Mouse (Mus musculus): Measurements from ENCODE around the gene Rasgrp2. TPM values are rescaled to one million over a fixed set of nuclear protein-coding genes. Genes with fewer than 3 reads are reported as not detected.

The Rasgrp2 gene
- polyA plus RNA-seq, 1 experiment from 2014 or later = 38.5 TPM

DNA sequence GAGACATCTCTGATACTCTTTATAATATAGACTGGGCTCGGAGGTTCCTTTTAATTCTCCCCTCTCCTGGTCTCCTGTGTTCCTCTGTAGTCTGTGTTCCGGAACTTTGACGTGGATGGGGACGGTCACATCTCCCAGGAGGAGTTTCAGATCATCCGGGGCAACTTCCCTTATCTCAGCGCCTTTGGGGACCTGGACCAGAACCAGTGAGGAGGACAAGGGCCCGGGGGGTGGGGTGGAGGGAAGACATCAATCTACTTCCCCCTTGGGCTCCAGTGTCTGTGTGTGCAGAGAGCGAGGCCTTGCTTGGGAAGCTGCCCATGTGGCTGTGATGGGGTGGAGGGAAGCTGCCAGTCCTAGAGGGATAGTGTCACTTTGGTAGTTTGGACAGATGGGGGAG is 9.6 kb downstream of the Rasgrp2 start:
- Histone ChIP-seq H3K36me3 (ENCODE audit: control insufficient read depth, insufficient read depth) (no peaks in the 10 kb centered on the region; the same call in 1 of the 2 replicates), H3K4me1 (replicated peaks; ENCODE audit: control insufficient read depth, insufficient read depth, low read length) (no peaks in the 10 kb centered on the region), H3K9ac (ENCODE audit: low read depth, low read length) (no peak overlapping the region), H3K27ac (ENCODE audit: low read depth, low read length) (no peak overlapping the region), H3K4me2 (replicated peaks; ENCODE audit: low read depth) (no peak overlapping the region), H3K27me3 (replicated peaks; ENCODE audit: control insufficient read depth, insufficient read depth, low read length) (no peaks in the 10 kb centered on the region), H3K4me3 (ENCODE audit: low read depth, low read length) (no peak overlapping the region), H3K9me3 (ENCODE audit: control insufficient read depth) (no peaks in the 10 kb centered on the region)
- no peak for ATAC-seq
- no peak for TF ChIP-seq CTCF (IDR thresholded peaks at IDR 0.05; ENCODE audit: low read depth)
- 75% methylated on average over 8 of the region's 8 CpGs for WGBS

DNA sequence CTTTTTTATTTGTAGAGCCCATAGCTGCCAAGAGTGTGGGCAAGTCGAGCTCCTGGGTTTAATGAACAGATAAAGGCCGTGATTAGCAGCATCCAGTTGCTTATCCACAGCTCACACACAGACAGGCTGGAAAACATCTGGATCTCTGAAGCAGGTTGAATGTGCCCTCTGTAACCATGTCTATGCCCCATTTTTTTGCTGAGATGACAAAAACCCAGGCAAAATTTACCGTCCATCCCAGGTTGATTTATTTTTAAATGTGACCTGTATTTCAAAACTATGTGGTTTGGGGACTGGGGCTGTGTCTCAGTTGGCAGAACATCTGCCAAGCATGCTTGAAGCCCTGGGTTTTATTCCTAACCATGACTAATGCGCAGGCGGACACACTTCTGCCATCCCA is 10.0 kb downstream of the Rasgrp2 start:
- no peak for ATAC-seq
- no peak overlapping the region for H3K9ac ChIP-seq (ENCODE audit: low read depth, low read length)
- 74% methylated on average over 5 of the region's 5 CpGs for WGBS
- no peaks in the 10 kb centered on the region; the same call in 1 of the 2 replicates for H3K36me3 ChIP-seq (ENCODE audit: control insufficient read depth, insufficient read depth)
- H3K4me1 ChIP-seq (replicated peaks; ENCODE audit: control insufficient read depth, insufficient read depth, low read length) = no peaks in the 10 kb centered on the region
- H3K4me2 ChIP-seq (replicated peaks; ENCODE audit: low read depth) = no peak overlapping the region
- H3K9me3 ChIP-seq (ENCODE audit: control insufficient read depth) = no peaks in the 10 kb centered on the region
- no peak overlapping the region for H3K27ac ChIP-seq (ENCODE audit: low read depth, low read length)
- no peak for TF ChIP-seq CTCF (IDR thresholded peaks at IDR 0.05; ENCODE audit: low read depth)
- no peak overlapping the region for H3K4me3 ChIP-seq (ENCODE audit: low read depth, low read length)
- no peaks in the 10 kb centered on the region for H3K27me3 ChIP-seq (replicated peaks; ENCODE audit: control insufficient read depth, insufficient read depth, low read length)

- H3K27me3 ChIP-seq (replicated peaks; ENCODE audit: control insufficient read depth, insufficient read depth, low read length) = no peaks in the 10 kb centered on the region
- no peak for TF ChIP-seq CTCF (IDR thresholded peaks at IDR 0.05; ENCODE audit: low read depth)
- no peak for ATAC-seq
- H3K4me2 ChIP-seq (replicated peaks; ENCODE audit: low read depth) = no peak overlapping the region
- H3K9ac ChIP-seq (ENCODE audit: low read depth, low read length) = no peak overlapping the region
- no peak overlapping the region for H3K4me3 ChIP-seq (ENCODE audit: low read depth, low read length)
- H3K4me1 ChIP-seq (replicated peaks; ENCODE audit: control insufficient read depth, insufficient read depth, low read length) = no peaks in the 10 kb centered on the region
- H3K36me3 ChIP-seq (ENCODE audit: control insufficient read depth, insufficient read depth) = no peaks in the 10 kb centered on the region; the same call in 1 of the 2 replicates
- 78% methylated on average over 5 of the region's 5 CpGs for WGBS
- no peak overlapping the region for H3K27ac ChIP-seq (ENCODE audit: low read depth, low read length)
- H3K9me3 ChIP-seq (ENCODE audit: control insufficient read depth) = no peaks in the 10 kb centered on the region
Observed at GRCm38 (mm10) chr19:6409936-6410335, 10.8 kb downstream of the Rasgrp2 start.

DNA sequence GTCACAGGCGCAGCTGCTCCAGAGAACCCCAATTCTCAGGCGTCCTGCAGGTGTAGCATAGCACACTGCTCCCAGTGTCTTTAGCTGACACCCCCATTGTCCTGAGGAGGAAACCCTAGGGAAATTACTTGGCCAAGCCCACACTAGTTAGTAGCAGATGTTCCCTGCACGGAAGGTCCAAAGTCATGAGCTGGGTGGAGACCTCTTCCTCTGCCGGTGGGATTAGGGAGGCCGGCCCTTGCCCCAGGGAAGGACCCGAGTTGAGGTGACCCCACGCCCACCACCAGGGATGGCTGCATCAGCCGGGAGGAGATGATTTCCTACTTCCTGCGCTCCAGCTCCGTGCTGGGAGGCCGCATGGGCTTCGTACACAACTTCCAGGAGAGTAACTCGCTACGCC is 13.7 kb downstream of the Rasgrp2 start:
- ATAC-seq = no peak
- H3K9ac ChIP-seq (ENCODE audit: low read depth, low read length) = no peak overlapping the region
- H3K36me3 ChIP-seq (ENCODE audit: control insufficient read depth, insufficient read depth) = no peaks in the 10 kb centered on the region; the same call in 1 of the 2 replicates
- H3K27me3 ChIP-seq (replicated peaks; ENCODE audit: control insufficient read depth, insufficient read depth, low read length) = peaks cover 4% of the 10 kb centered on the region; the same call in 1 of the 2 replicates
- WGBS = 52% methylated on average over 14 of the region's 14 CpGs
- H3K4me1 ChIP-seq (replicated peaks; ENCODE audit: control insufficient read depth, insufficient read depth, low read length) = no peaks in the 10 kb centered on the region
- no peak overlapping the region for H3K4me3 ChIP-seq (ENCODE audit: low read depth, low read length)
- H3K27ac ChIP-seq (ENCODE audit: low read depth, low read length) = no peak overlapping the region
- H3K9me3 ChIP-seq (ENCODE audit: control insufficient read depth) = no peaks in the 10 kb centered on the region
- no peak overlapping the region for H3K4me2 ChIP-seq (replicated peaks; ENCODE audit: low read depth)
- no peak for TF ChIP-seq CTCF (IDR thresholded peaks at IDR 0.05; ENCODE audit: low read depth)

DNA sequence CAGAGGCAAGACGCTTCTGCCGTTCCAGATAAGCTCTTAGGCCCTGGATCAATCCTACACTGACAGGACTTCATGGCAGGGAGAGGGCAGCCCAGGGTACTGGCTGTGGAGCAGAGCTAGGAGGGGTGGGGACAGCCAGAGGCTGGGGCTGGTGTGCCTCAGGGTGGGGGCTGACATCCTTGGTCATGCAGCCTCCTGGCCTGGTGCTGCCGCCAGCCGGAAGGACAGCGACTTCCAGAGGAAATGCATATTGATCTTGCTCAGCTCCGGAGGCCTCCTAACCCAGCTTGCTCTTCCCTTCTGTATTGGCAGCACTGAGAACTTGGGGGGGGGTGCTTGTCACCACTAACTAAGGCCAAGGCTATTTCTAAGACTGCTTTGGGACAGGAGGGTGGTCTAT is 16.3 kb downstream of the Rasgrp2 start:
- WGBS = 55% methylated on average over 6 of the region's 6 CpGs
- no peak overlapping the region for H3K9ac ChIP-seq (ENCODE audit: low read depth, low read length)

DNA sequence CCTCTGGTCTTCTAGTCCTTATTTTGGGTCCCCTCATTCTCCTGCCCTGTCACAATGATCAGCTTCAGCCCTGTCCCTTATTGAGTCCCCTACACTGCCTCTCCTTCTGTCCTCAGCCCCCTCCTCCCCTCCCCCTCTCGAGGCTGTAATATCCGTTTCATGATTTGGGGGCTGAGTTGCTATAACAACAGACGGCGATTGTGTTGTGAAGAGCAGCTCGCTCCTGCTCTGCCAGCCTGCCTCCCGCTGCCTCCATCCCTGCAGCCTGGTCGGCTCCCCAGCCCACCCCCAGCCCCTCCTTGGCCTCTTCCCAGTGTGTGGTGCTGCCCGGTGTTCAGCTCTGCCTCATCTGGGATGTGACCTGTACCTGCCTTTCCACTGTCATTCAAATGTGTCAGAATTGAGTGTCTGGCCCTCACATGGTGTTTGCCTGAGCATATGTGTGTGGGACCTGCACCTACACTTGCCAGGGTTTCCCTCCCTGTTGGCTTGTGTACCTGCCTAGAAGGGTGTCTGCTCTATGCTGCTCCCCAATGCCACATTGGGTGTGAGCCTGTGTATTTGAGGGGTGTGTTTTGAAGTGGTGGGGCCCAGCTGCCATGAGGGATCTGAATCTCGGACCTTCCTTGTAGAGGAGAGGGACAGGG is 17.1 kb downstream of the Rasgrp2 start:
- H3K4me2 ChIP-seq (replicated peaks; ENCODE audit: low read depth) = no peak overlapping the region
- H3K9me3 ChIP-seq (ENCODE audit: control insufficient read depth) = no peaks in the 10 kb centered on the region
- no peak for TF ChIP-seq CTCF (IDR thresholded peaks at IDR 0.05; ENCODE audit: low read depth)
- no peaks in the 10 kb centered on the region for H3K36me3 ChIP-seq (ENCODE audit: control insufficient read depth, insufficient read depth)
- H3K9ac ChIP-seq (ENCODE audit: low read depth, low read length) = no peak overlapping the region
- H3K4me1 ChIP-seq (replicated peaks; ENCODE audit: control insufficient read depth, insufficient read depth, low read length) = no peaks in the 10 kb centered on the region
- ATAC-seq = no peak
- peaks cover 37% of the 10 kb centered on the region for H3K27me3 ChIP-seq (replicated peaks; ENCODE audit: control insufficient read depth, insufficient read depth, low read length)
- no peak overlapping the region for H3K27ac ChIP-seq (ENCODE audit: low read depth, low read length)
- H3K4me3 ChIP-seq (ENCODE audit: low read depth, low read length) = no peak overlapping the region
- WGBS = 28% methylated on average over 9 of the region's 9 CpGs

More for the DNA sequence above, 16.3 kb downstream of the Rasgrp2 start:
- no peak overlapping the region for H3K4me2 ChIP-seq (replicated peaks; ENCODE audit: low read depth)
- no peak overlapping the region for H3K27ac ChIP-seq (ENCODE audit: low read depth, low read length)
- no peak for TF ChIP-seq CTCF (IDR thresholded peaks at IDR 0.05; ENCODE audit: low read depth)
- H3K27me3 ChIP-seq (replicated peaks; ENCODE audit: control insufficient read depth, insufficient read depth, low read length) = peaks cover 29% of the 10 kb centered on the region
- H3K9me3 ChIP-seq (ENCODE audit: control insufficient read depth) = no peaks in the 10 kb centered on the region
- H3K4me1 ChIP-seq (replicated peaks; ENCODE audit: control insufficient read depth, insufficient read depth, low read length) = no peaks in the 10 kb centered on the region
- ATAC-seq = no peak
- no peak overlapping the region for H3K4me3 ChIP-seq (ENCODE audit: low read depth, low read length)
- H3K36me3 ChIP-seq (ENCODE audit: control insufficient read depth, insufficient read depth) = no peaks in the 10 kb centered on the region; the same call in 1 of the 2 replicates
